Mouse (Mus musculus) kidney, adult 2 months (tissue): Measurements from ENCODE around the gene Ccdc51.

Experiments
- CTCF ChIP-seq: fragments of 200-500 bp; conservative IDR thresholded peaks from 2 replicates; pipeline ENCODE4 v1.5.1; 2011; ENCODE audit warnings: low read depth, mild to moderate bottlenecking, control low read depth, low read length, moderate library complexity, mixed read lengths; ENCODE audit not compliant: insufficient read depth, insufficient read length
- POLR2A ChIP-seq: fragments of 200-500 bp; IDR thresholded peaks from one replicate; pipeline ENCODE4 v1.6.1; 2011; ENCODE audit warnings: low read depth, low read length, control low read depth

DNA sequence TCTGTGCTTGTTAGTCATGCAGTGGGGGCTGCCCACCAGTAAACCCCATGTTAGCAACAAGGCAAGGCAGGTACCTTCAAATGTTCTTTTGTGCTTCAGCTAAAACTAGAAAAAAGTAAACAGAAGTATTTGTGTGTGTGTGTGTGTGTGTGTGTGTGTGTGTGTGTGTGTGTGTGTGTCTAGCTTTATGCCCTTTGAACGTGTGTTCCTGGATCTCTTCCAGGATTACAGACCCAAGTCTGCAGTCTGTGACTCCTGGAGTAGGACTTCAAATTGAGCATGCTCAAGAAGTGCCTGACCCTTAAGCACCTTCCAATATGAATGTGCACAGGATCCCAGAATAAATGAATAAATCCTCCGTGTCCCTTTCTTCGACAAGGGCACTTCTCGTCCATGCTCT, 44.8 kb downstream of the Ccdc51 start:
- TF ChIP-seq POLR2A (no peak), CTCF (no peak)
